Mouse (Mus musculus) kidney, adult 2 months (tissue): ENCODE results near the gene Fuk.
"Not testable (repeated sequence)": the region's sequence is repeated elsewhere in the genome, so short reads cannot be mapped to it uniquely, and the experiment has no call there.

Source experiments
- CTCF ChIP-seq: fragments of 200-500 bp; conservative IDR thresholded peaks from 2 replicates; pipeline ENCODE4 v1.5.1; 2011; ENCODE audit warnings: low read depth, mild to moderate bottlenecking, control low read depth, low read length, moderate library complexity, mixed read lengths; ENCODE audit not compliant: insufficient read depth, insufficient read length
- POLR2A ChIP-seq: fragments of 200-500 bp; IDR thresholded peaks from one replicate; pipeline ENCODE4 v1.6.1; 2011; ENCODE audit warnings: low read depth, low read length, control low read depth

- TF ChIP-seq CTCF, POLR2A: not testable (repeated sequence)
These were observed 27.4 kb upstream of the Fuk start for GRCm38 (mm10) chr8:110929672-110930071.
